Mouse (Mus musculus): ENCODE results near the gene Chrnb2.

GRCm38 (mm10) chr3:89727028-89727427 lies 37.4 kb downstream of the Chrnb2 start:
- TF ChIP-seq CTCF (IDR thresholded peaks at IDR 0.05; ENCODE audit: low read depth): peak; percentile 81
- TF ChIP-seq EP300 (optimal IDR thresholded peaks at IDR 0.05): no peak
